Mouse (Mus musculus): Measurements from ENCODE around the gene Slc39a11. TPM values are rescaled to one million over a fixed set of nuclear protein-coding genes. Genes with fewer than 3 reads are reported as not detected.

The Slc39a11 gene
- polyA plus RNA-seq, 1 experiment from 2014 or later, result 32.2 TPM

DNA sequence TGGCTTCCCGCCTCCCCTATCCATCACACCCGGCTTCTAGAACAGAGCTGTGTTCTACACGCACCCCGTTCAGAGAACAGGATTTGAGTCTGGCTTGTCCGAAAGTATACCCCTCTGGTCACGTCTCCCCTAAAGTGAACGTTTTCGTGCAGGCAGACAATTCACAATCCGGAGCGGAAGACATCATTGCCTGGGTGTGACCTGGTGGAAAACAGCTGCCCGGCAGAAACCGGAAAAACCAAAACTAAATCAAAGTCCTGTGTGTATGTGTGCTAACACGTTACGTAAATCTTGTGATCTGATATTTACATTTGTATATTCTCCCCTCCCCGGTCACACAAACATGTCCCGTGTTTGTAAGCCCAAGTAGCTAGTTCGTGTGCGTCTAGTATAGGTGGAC is 24.4 kb downstream of the Slc39a11 start:
- no peak overlapping the region for H3K9ac ChIP-seq
- peaks cover 16% of the 10 kb centered on the region for H3K36me3 ChIP-seq
- ATAC-seq (ENCODE audit: low FRiP score), result no peak
- no peaks in the 10 kb centered on the region for H3K9me3 ChIP-seq
- H3K27me3 ChIP-seq, result peaks cover 14% of the 10 kb centered on the region; the same call in 1 of the 2 replicates
- H3K4me2 ChIP-seq, result no peak overlapping the region
- H3K4me3 ChIP-seq, result no peak overlapping the region
- 95% methylated on average over 18 of the region's 18 CpGs for WGBS
- peaks cover 18% of the 10 kb centered on the region for H3K4me1 ChIP-seq (replicated peaks)
- H3K27ac ChIP-seq, result no peak overlapping the region

GRCm38 (mm10) chr11:113622028-113622427 is 27.9 kb downstream of the Slc39a11 start:
- Histone ChIP-seq H3K27ac (no peak overlapping the region), H3K9ac (no peak overlapping the region), H3K4me3 (no peak overlapping the region), H3K4me1 (replicated peaks) (peaks cover 43% of the 10 kb centered on the region), H3K4me2 (peak overlapping the region; percentile 86), H3K27me3 (peaks cover 17% of the 10 kb centered on the region; the same call in 1 of the 2 replicates), H3K36me3 (peaks cover 16% of the 10 kb centered on the region), H3K9me3 (no peaks in the 10 kb centered on the region)
- no peak for ATAC-seq (ENCODE audit: low FRiP score)
- 81% methylated on average over 4 of the region's 4 CpGs for WGBS

GRCm38 (mm10) chr11:113621001-113621400 is 28.9 kb downstream of the Slc39a11 start:
- Histone ChIP-seq H3K27ac (no peak overlapping the region), H3K27me3 (peaks cover 17% of the 10 kb centered on the region; the same call in 1 of the 2 replicates), H3K9me3 (no peaks in the 10 kb centered on the region), H3K4me2 (peak overlapping the region; percentile 86), H3K9ac (peak overlapping the region; percentile 55; the same call in 1 of the 2 replicates), H3K4me3 (peak overlapping the region; percentile 55), H3K4me1 (replicated peaks) (peaks cover 43% of the 10 kb centered on the region), H3K36me3 (peaks cover 16% of the 10 kb centered on the region)
- 52% methylated on average over 2 of the region's 2 CpGs for WGBS
- ATAC-seq (ENCODE audit: low FRiP score), result no peak

- H3K4me3 ChIP-seq, result peak overlapping the region; percentile 55
- peaks cover 7% of the 10 kb centered on the region for H3K36me3 ChIP-seq
- peaks cover 43% of the 10 kb centered on the region for H3K4me1 ChIP-seq (replicated peaks)
- H3K9ac ChIP-seq, result peak overlapping the region; percentile 83
- H3K9me3 ChIP-seq, result no peaks in the 10 kb centered on the region
- H3K4me2 ChIP-seq, result peak overlapping the region; percentile 86
- H3K27ac ChIP-seq, result peak overlapping the region; percentile 61
- no peak; the same call in none of the 2 replicates for ATAC-seq (ENCODE audit: low FRiP score)
- WGBS, result 1% methylated on average over 31 of the region's 31 CpGs
- H3K27me3 ChIP-seq, result peaks cover 17% of the 10 kb centered on the region; the same call in 1 of the 2 replicates
These were observed 30.3 kb downstream of the Slc39a11 start for GRCm38 (mm10) chr11:113619420-113620080.

DNA sequence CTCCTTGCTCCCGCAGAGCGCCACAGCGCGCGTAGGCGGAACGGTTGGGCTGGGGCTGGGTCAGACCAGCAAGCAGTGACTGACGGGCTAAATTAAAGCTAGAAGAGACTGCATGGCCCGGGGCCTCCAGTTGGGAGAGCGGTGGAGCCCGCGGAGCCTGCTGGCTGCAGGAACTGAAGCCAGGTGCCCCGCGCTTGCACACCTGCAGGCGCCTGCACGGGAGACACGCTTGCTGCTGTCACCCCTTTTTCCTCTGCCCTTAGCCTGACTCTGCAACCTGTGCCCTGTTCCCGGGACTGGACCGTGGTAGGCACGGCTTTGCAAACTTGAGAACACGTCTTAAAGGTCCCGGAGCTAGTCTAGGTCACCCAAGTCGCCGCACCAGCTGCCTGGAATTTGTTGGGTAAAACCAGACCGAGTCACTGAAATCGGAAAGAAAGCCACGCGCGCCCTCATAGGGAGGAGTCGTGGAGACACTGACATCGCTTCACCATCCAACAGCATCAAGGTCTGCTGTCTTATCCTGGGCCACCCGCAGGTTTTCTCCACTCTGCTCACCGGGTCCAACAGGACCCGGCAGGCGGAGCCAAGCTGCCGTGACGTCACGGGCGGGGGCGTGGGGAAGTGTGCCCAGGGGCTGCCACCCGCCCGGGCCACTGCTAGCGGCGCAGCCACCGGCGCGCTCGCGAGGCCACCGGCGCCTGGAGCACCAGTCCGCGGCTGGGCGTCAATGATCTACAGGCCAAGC is 31.0 kb downstream of the Slc39a11 start, which contains the start of gene Sstr2:
Gene Sstr2 (plus strand): TSS at position 671 of the 748 bp plus-strand sequence.
- H3K4me3 ChIP-seq, result peak within 1 kb of the TSS; percentile 55
- peaks cover 17% of the 10 kb centered on the region; the same call in 1 of the 2 replicates for H3K27me3 ChIP-seq
- H3K9me3 ChIP-seq, result no peaks in the 10 kb centered on the region
- ATAC-seq (ENCODE audit: low FRiP score), result peak; percentile 81
- peak within 1 kb of the TSS; percentile 61 for H3K27ac ChIP-seq
- peak within 1 kb of the TSS; percentile 83 for H3K9ac ChIP-seq
- 1% methylated on average over 54 of the region's 54 CpGs for WGBS
- H3K4me2 ChIP-seq, result peak within 1 kb of the TSS; percentile 86
- 0 out of 2 replicates have a peak, but pooled peaks cover under 1% of the 10 kb centered on the region for H3K36me3 ChIP-seq
- peaks cover 43% of the 10 kb centered on the region for H3K4me1 ChIP-seq (replicated peaks)

GRCm38 (mm10) chr11:113618303-113618671 is 31.6 kb downstream of the Slc39a11 start:
- H3K4me3 ChIP-seq, result peak overlapping the region; percentile 55
- no peak for ATAC-seq (ENCODE audit: low FRiP score)
- peaks cover 17% of the 10 kb centered on the region; the same call in 1 of the 2 replicates for H3K27me3 ChIP-seq
- peak overlapping the region; percentile 83 for H3K9ac ChIP-seq
- H3K4me2 ChIP-seq, result peak overlapping the region; percentile 86
- H3K36me3 ChIP-seq, result no peaks in the 10 kb centered on the region
- H3K9me3 ChIP-seq, result no peaks in the 10 kb centered on the region
- H3K27ac ChIP-seq, result peak overlapping the region; percentile 61; the same call in 1 of the 2 replicates
- peaks cover 43% of the 10 kb centered on the region for H3K4me1 ChIP-seq (replicated peaks)
- WGBS, result 16% methylated on average over 4 of the region's 4 CpGs

DNA sequence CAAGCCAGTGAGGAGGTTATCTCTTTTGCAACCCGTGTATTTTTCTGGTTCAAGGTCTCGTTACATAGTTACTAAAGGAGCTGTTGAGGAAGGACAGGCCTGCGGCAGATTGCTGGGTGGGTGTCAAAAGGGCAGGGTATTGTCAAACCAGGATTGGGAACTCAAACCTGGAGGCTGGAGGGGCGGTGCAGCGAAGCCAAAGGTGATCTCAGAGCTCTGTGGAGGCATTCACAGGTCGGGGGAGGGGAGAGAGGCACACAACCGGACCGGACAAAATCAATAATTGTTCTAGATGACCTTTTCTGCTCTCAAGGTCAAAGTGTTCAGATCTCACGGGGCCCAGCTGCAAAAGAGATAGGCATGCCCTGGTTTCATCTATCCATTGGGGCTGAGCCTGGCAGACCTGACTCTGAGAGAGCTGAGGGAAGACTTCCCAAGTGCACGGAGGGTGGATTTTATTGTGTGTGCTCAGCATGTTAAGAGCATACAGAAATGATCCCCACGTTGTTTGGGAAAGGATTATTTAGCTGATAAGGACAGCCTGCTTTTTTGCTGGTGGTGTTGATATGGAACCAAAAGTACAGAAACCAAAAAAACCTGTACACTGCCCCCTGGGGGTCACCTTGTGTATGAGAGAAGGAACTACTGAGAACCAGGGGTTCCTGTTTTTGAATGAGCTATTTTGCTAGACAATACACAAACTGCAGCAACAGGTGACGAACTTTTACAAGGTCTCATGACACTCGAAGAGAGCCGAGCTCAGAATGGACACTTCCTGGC is 32.6 kb downstream of the Slc39a11 start:
- Histone ChIP-seq H3K9me3 (no peaks in the 10 kb centered on the region), H3K4me2 (no peak overlapping the region), H3K36me3 (no peaks in the 10 kb centered on the region), H3K27me3 (peaks cover 17% of the 10 kb centered on the region; the same call in 1 of the 2 replicates), H3K4me1 (replicated peaks) (peaks cover 44% of the 10 kb centered on the region), H3K27ac (no peak overlapping the region), H3K9ac (no peak overlapping the region), H3K4me3 (no peak overlapping the region)
- ATAC-seq (ENCODE audit: low FRiP score), result no peak
- WGBS, result 45% methylated on average over 14 of the region's 14 CpGs

DNA sequence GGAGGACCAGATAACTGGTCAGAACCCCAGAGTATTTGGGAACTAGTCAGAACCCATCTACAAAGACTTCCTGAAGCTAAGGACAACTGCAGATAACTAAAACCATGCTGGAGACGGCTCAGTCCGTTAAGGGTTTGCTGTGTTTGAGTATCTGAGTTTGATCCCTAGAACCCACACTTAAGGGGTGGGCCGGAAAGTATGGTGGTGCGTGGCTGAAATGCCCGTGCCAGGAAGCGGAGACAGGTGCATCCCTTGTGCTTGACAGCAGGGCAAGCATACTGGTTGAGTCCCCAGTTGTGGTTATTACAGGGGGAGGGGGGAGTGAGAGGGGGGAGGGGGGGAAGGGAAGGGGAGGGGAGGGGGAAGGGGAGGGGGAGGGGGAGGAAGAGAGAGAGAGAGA is 35.4 kb downstream of the Slc39a11 start:
- Histone ChIP-seq H3K9ac (no peak overlapping the region), H3K27ac (no peak overlapping the region), H3K4me3 (no peak overlapping the region), H3K4me2 (no peak overlapping the region), H3K36me3 (no peaks in the 10 kb centered on the region), H3K27me3 (no peaks in the 10 kb centered on the region; the same call in 1 of the 2 replicates), H3K9me3 (no peaks in the 10 kb centered on the region), H3K4me1 (replicated peaks) (peaks cover 30% of the 10 kb centered on the region)
- WGBS, result 82% methylated on average over 6 of the region's 6 CpGs
- ATAC-seq (ENCODE audit: low FRiP score), result no peak

DNA sequence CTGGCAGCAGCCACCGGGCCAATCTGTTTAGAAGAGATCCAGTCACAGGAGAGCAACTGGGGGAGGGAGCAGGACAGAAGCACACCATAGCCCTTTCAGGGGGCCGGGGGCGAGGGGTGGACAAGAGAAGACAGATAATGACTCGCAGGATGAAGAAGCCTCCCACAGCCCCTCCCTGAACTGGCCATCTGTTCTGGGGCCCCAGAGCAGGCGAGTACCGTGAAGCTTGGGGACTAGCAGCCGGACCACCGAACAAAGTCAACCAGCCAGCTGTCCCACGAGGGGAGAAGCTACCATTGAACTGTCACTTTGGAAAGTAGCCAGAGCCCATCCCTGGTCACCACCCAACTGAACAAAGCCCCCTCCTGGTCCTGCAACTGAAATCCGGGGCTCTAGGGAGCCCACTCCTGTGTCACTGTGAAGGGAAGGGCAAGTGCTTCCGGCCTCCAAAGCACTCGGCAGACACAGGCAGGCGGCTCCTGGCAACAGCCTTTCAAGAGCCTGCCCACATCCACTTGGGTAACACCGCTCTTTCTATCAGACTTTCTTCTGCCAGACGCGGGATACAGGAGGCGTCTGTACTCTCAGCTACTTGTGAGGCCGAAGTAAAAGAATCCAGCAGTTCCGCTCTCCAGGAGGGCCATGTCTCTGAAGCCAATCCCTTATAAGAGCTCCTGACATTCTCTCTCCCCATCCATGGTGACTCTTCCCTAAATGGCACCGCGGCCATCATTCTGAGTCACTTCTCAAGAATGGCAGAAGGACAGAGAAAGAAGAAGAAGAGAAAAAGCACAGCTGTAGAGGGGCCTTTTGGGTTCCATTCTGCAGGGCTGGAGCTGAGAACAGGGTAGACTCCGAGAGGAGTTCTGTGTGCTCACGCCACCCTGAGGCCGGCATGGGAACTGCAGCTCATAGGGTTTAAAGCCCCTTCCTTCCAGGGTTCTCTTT is 37.9 kb downstream of the Slc39a11 start:
- H3K4me3 ChIP-seq, result no peak overlapping the region
- no peaks in the 10 kb centered on the region for H3K27me3 ChIP-seq
- H3K27ac ChIP-seq, result peak overlapping the region; percentile 84
- WGBS, result 6% methylated on average over 24 of the region's 24 CpGs
- H3K36me3 ChIP-seq, result no peaks in the 10 kb centered on the region
- H3K9me3 ChIP-seq, result no peaks in the 10 kb centered on the region
- peak overlapping the region; percentile 49; the same call in 1 of the 2 replicates for H3K9ac ChIP-seq
- peak; percentile 88 for ATAC-seq (ENCODE audit: low FRiP score)
- peaks cover 10% of the 10 kb centered on the region for H3K4me1 ChIP-seq (replicated peaks)
- peak overlapping the region; percentile 25; the same call in 1 of the 2 replicates for H3K4me2 ChIP-seq

DNA sequence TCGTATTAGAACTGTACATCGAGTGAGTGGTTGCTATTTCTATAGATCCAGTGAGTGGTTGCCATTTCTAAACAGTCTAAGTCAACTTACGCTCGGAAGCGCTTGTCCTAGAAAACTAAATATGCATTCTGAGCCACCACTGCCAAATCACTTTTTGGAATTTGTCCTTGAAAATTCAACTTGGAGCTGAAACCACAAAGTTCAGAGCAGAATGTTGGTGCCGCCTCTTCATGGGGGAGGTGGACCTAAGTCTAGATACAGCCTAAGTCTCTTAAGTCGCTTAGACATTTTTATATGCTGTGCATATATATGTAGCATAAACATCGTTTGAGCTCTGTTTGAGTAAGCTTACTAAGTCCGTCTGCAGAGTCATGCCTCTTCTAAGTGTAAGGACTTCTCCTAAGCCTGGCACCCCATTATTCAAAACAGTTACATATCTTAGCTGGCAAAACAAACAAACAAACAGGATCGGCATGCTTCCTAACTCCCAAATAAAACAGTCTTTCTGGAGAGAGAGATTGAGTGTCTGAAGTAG is 38.7 kb downstream of the Slc39a11 start:
- no peak overlapping the region for H3K4me2 ChIP-seq
- peaks cover 10% of the 10 kb centered on the region for H3K4me1 ChIP-seq (replicated peaks)
- no peak overlapping the region for H3K9ac ChIP-seq
- H3K27ac ChIP-seq, result peak overlapping the region; percentile 84
- peaks cover under 1% of the 10 kb centered on the region; the same call in 1 of the 2 replicates for H3K9me3 ChIP-seq
- no peak overlapping the region for H3K4me3 ChIP-seq
- no peaks in the 10 kb centered on the region for H3K27me3 ChIP-seq
- WGBS, result 86% methylated on average over 10 of the region's 10 CpGs
- ATAC-seq (ENCODE audit: low FRiP score), result no peak
- H3K36me3 ChIP-seq, result no peaks in the 10 kb centered on the region

- WGBS, result 72% methylated on average over 5 of the region's 5 CpGs
- H3K9me3 ChIP-seq, result peaks cover 7% of the 10 kb centered on the region; the same call in 1 of the 2 replicates
- no peak overlapping the region for H3K9ac ChIP-seq
- no peaks in the 10 kb centered on the region for H3K27me3 ChIP-seq
- no peak overlapping the region for H3K27ac ChIP-seq
- no peak overlapping the region for H3K4me3 ChIP-seq
- ATAC-seq (ENCODE audit: low FRiP score), result no peak
- H3K36me3 ChIP-seq, result no peaks in the 10 kb centered on the region
- peaks cover 10% of the 10 kb centered on the region for H3K4me1 ChIP-seq (replicated peaks)
- no peak overlapping the region for H3K4me2 ChIP-seq
These were observed 39.6 kb downstream of the Slc39a11 start for GRCm38 (mm10) chr11:113610266-113610665.

Measured in hindbrain, embryonic 13.5 days (tissue).